Mouse (Mus musculus) C2C12 (cell line): Measurements from ENCODE around the gene Olfr215.

Experiments
- CTCF ChIP-seq: IDR thresholded peaks from one replicate; pipeline ENCODE4 v1.5.1; 2011; ENCODE audit not compliant: control insufficient read depth, insufficient read depth, insufficient read length
- FOSL1 ChIP-seq: IDR thresholded peaks from one replicate; pipeline ENCODE4 v1.8.0; 2011; ENCODE audit warnings: mild to moderate bottlenecking, low read length; ENCODE audit not compliant: poor library complexity, insufficient read depth, severe bottlenecking
- MAX ChIP-seq: IDR thresholded peaks from one replicate; pipeline ENCODE4 v1.6.1; 2011; ENCODE audit warnings: mild to moderate bottlenecking, control low read depth
- MYOG ChIP-seq: IDR thresholded peaks from one replicate; pipeline ENCODE4 v1.6.1; 2011; ENCODE audit not compliant: control insufficient read depth, insufficient read length; ENCODE audit errors: extremely low read depth

GRCm38 (mm10) chr6:116542500-116542899, 41.5 kb downstream of the Olfr215 start:
- TF ChIP-seq MAX (no peak), CTCF (no peak), FOSL1 (no peak), MYOG (no peak)
